Mouse (Mus musculus): ENCODE results near the gene Afmid. TPM values are rescaled to one million over a fixed set of nuclear protein-coding genes. Genes with fewer than 3 reads are reported as not detected.

Gene Afmid
- polyA plus RNA-seq, 1 experiment, result 19.2 TPM

DNA sequence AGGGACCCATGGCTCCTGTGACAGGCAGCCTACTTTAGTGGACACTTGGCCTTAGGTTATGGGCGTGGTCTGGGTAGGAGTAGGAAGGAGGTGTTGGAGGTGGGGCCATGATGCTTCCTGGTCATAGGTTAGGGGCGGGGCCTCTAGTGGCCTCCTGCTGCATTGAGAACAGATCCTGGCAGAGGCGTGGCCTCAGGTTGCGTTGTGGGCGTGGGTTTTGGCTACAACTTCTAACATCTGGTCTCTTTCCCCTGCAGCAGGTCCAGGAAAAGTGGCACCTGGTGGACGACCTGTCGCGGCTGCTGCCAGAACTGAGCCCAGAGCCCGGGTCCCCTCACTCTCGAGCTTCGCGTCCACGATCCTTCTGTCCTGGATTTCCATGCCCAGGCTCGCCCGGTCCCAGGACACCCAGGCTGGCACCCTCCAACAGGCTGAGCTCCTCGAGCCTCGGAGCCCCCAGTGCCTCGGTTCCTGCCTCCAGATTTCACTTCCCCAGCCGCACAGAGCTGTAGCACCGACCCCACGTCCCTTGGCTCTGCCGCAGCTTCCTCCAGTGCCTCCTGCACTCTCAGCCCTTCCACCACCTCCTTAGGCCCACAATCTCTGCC, 33.3 kb upstream of the Afmid start:
- peak overlapping the region; percentile 16; the same call in 1 of the 2 replicates for H3K4me3 ChIP-seq (ENCODE audit: extremely low read depth, insufficient read depth, insufficient read length)
- H3K36me3 ChIP-seq (ENCODE audit: control insufficient read depth, insufficient read depth, low read length), result no peaks in the 10 kb centered on the region
- peak overlapping the region; percentile 85 for H3K27ac ChIP-seq (ENCODE audit: insufficient read depth, low read length)
- peaks cover 26% of the 10 kb centered on the region; the same call in 1 of the 2 replicates for H3K4me1 ChIP-seq (ENCODE audit: control insufficient read depth, insufficient read depth, insufficient read length)
- H3K27me3 ChIP-seq (ENCODE audit: control insufficient read depth, insufficient read depth, low read length), result no peaks in the 10 kb centered on the region
- TF ChIP-seq POLR2A (IDR thresholded peaks at IDR 0.05; ENCODE audit: low read depth, low read length), result no peak
- no peak for TF ChIP-seq CTCF (IDR thresholded peaks at IDR 0.05; ENCODE audit: extremely low read depth, insufficient read depth, insufficient read length, insufficient replicate concordance)
- 14% methylated on average over 22 of the region's 22 CpGs for WGBS
- DNase-seq (ENCODE audit: low read depth in 1 of 2, low spot score in 2 of 2), result peak in 1 of 2 experiments; percentile 83

- H3K4me3 ChIP-seq (ENCODE audit: extremely low read depth, insufficient read depth, insufficient read length), result no peak overlapping the region
- 60% methylated on average over 4 of the region's 4 CpGs for WGBS
- H3K27me3 ChIP-seq (ENCODE audit: control insufficient read depth, insufficient read depth, low read length), result no peaks in the 10 kb centered on the region
- no peak for TF ChIP-seq CTCF (IDR thresholded peaks at IDR 0.05; ENCODE audit: extremely low read depth, insufficient read depth, insufficient read length, insufficient replicate concordance)
- no peak for TF ChIP-seq POLR2A (IDR thresholded peaks at IDR 0.05; ENCODE audit: low read depth, low read length)
- DNase-seq (ENCODE audit: low read depth in 1 of 2, low spot score in 2 of 2), result no peak
- H3K4me1 ChIP-seq (ENCODE audit: control insufficient read depth, insufficient read depth, insufficient read length), result peaks cover 42% of the 10 kb centered on the region
- no peak overlapping the region for H3K27ac ChIP-seq (ENCODE audit: insufficient read depth, low read length)
- H3K36me3 ChIP-seq (ENCODE audit: control insufficient read depth, insufficient read depth, low read length), result no peaks in the 10 kb centered on the region
These were observed 31.6 kb upstream of the Afmid start for GRCm38 (mm10) chr11:117794035-117794551.

DNA sequence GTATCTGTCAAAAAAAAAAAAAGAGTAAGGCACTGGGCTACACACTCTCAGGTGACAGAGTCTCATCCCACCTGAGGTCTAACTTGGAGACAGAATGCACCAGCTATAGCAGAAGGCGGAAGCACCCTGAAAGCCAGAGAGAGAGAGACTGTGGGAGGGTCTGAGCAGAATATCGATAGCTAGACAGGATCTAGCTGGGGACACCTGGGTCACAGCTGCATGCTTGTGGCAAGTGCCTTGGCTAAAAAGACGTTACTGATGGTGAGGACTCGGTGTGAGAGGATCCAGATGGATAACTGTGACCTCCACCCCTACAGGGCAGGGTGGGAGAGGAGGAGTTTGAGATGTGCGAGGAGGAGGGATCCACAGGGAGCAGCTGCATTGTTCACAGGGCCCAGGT, 28.8 kb upstream of the Afmid start:
- WGBS, result 56% methylated on average over 5 of the region's 5 CpGs
- H3K4me3 ChIP-seq (ENCODE audit: extremely low read depth, insufficient read depth, insufficient read length), result no peak overlapping the region
- no peak for DNase-seq (ENCODE audit: low read depth in 1 of 2, low spot score in 2 of 2)
- peaks cover 39% of the 10 kb centered on the region for H3K4me1 ChIP-seq (ENCODE audit: control insufficient read depth, insufficient read depth, insufficient read length)
- no peaks in the 10 kb centered on the region for H3K27me3 ChIP-seq (ENCODE audit: control insufficient read depth, insufficient read depth, low read length)
- H3K27ac ChIP-seq (ENCODE audit: insufficient read depth, low read length), result no peak overlapping the region; the same call in 1 of the 2 replicates
- TF ChIP-seq CTCF (IDR thresholded peaks at IDR 0.05; ENCODE audit: extremely low read depth, insufficient read depth, insufficient read length, insufficient replicate concordance), result no peak
- no peak for TF ChIP-seq POLR2A (IDR thresholded peaks at IDR 0.05; ENCODE audit: low read depth, low read length)
- no peaks in the 10 kb centered on the region for H3K36me3 ChIP-seq (ENCODE audit: control insufficient read depth, insufficient read depth, low read length)

DNA sequence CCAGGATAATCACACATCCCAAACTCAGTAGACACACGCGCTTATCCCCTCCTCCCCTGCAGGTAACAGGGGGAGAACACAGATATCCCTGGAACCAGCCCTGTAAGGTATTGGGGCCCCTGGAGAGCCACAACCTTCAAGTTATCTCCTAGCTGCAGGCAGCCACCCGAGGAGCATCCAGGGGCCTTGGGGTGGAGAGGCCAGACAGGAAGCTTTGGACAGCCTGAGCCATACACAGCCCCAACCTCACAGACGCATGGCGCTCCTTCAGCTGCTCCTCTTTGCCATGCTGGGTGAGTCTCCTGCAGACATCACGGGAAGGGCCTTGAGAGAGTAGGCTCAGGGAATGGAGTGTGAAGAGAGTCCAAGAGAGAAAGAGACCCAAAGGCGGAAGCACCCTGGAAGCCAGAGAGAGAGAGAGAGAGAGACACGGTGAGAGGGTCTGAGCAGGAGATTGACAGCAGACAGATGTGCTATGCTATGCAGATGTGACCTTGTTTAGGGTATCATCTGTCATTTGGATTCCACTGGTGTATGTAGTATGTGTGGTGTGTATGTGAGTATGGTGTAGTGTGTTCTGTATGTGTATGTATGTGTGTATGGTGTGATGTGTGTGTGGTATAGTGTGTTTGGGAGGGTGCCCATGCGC, 28.1 kb upstream of the Afmid start, which contains the start of gene 6030468B19Rik:
TSS of gene 6030468B19Rik (plus strand) at position 150 of the 649 bp plus-strand sequence.
- Histone ChIP-seq H3K4me3 (ENCODE audit: extremely low read depth, insufficient read depth, insufficient read length) (peak within 1 kb of the TSS; percentile 41; the same call in 1 of the 2 replicates), H3K27me3 (ENCODE audit: control insufficient read depth, insufficient read depth, low read length) (no peaks in the 10 kb centered on the region), H3K36me3 (ENCODE audit: control insufficient read depth, insufficient read depth, low read length) (no peaks in the 10 kb centered on the region), H3K4me1 (ENCODE audit: control insufficient read depth, insufficient read depth, insufficient read length) (peaks cover 34% of the 10 kb centered on the region), H3K27ac (ENCODE audit: insufficient read depth, low read length) (peak within 1 kb of the TSS; percentile 91)
- 63% methylated on average over 9 of the region's 9 CpGs for WGBS
- TF ChIP-seq CTCF (IDR thresholded peaks at IDR 0.05; ENCODE audit: extremely low read depth, insufficient read depth, insufficient read length, insufficient replicate concordance) (no peak), POLR2A (IDR thresholded peaks at IDR 0.05; ENCODE audit: low read depth, low read length) (no peak)
- DNase-seq (ENCODE audit: low read depth in 1 of 2, low spot score in 2 of 2), result no peak

DNA sequence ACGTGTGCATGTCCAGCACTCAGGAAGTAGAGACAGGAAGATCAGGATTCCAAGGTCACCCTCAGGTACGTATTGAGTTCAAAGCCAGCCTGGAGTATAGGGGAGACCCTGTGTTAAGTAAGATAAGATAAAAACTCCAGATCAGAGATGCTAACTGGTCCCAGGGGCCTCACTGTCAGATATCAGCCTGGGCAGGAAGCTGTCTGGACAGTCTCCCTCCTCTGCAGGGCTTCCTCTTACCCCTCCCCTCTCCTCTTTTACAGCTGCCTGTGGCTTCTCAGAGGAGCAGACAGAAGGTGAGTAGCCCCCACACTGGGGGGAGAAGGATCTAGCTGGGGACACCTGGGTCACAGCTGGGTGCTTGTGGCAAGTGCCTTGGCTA, 27.6 kb upstream of the Afmid start:
- H3K4me1 ChIP-seq (ENCODE audit: control insufficient read depth, insufficient read depth, insufficient read length), result peaks cover 36% of the 10 kb centered on the region
- no peaks in the 10 kb centered on the region for H3K27me3 ChIP-seq (ENCODE audit: control insufficient read depth, insufficient read depth, low read length)
- 26% methylated on average over 2 of the region's 2 CpGs for WGBS
- H3K36me3 ChIP-seq (ENCODE audit: control insufficient read depth, insufficient read depth, low read length), result no peaks in the 10 kb centered on the region
- no peak for TF ChIP-seq CTCF (IDR thresholded peaks at IDR 0.05; ENCODE audit: extremely low read depth, insufficient read depth, insufficient read length, insufficient replicate concordance)
- no peak for TF ChIP-seq POLR2A (IDR thresholded peaks at IDR 0.05; ENCODE audit: low read depth, low read length)
- peak in 1 of 2 experiments; percentile 49 for DNase-seq (ENCODE audit: low read depth in 1 of 2, low spot score in 2 of 2)
- H3K4me3 ChIP-seq (ENCODE audit: extremely low read depth, insufficient read depth, insufficient read length), result peak overlapping the region; percentile 41; the same call in 1 of the 2 replicates
- H3K27ac ChIP-seq (ENCODE audit: insufficient read depth, low read length), result peak overlapping the region; percentile 91

DNA sequence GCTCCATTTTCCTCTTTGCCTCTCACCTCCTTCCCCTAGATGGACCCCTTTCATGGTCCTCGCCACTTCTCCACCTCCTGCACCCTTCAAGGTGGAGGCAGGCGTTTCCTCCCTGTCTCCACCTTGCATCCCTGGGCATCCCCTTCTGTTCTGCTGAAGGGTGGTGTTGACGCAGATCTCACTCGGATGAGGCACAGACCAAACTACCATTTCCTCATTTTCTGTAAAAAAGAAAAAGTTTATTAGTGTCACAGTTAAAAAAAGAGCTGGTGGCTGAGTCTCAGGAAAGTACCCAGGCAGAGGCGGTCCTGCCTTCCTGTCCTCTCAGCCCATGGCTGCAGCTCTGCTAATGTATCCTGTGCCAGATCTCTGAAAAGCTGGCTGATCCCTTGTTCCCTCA, 26.6 kb upstream of the Afmid start:
- 16% methylated on average over 5 of the region's 5 CpGs for WGBS
- Histone ChIP-seq H3K4me3 (ENCODE audit: extremely low read depth, insufficient read depth, insufficient read length) (peak overlapping the region; percentile 41; the same call in 1 of the 2 replicates), H3K36me3 (ENCODE audit: control insufficient read depth, insufficient read depth, low read length) (no peaks in the 10 kb centered on the region), H3K27ac (ENCODE audit: insufficient read depth, low read length) (peak overlapping the region; percentile 91), H3K27me3 (ENCODE audit: control insufficient read depth, insufficient read depth, low read length) (no peaks in the 10 kb centered on the region), H3K4me1 (ENCODE audit: control insufficient read depth, insufficient read depth, insufficient read length) (peaks cover 33% of the 10 kb centered on the region)
- TF ChIP-seq POLR2A (IDR thresholded peaks at IDR 0.05; ENCODE audit: low read depth, low read length) (no peak), CTCF (IDR thresholded peaks at IDR 0.05; ENCODE audit: extremely low read depth, insufficient read depth, insufficient read length, insufficient replicate concordance) (no peak)
- DNase-seq (ENCODE audit: low read depth in 1 of 2, low spot score in 2 of 2), result no peak
